Mouse (Mus musculus) stomach, postnatal 0 days (tissue): Measurements from ENCODE around the gene Pkm.

Source experiments
- CTCF ChIP-seq: IDR thresholded peaks from 2 replicates; pipeline ENCODE4 v1.5.1; 2016; ENCODE audit warnings: antibody characterized with exemption, low read depth, mild to moderate bottlenecking, moderate library complexity
- EP300 ChIP-seq: optimal IDR thresholded peaks from 2 replicates; pipeline ENCODE3; 2016; ENCODE audit warnings: antibody characterized with exemption

- TF ChIP-seq CTCF = no peak
- no peak for TF ChIP-seq EP300
These were observed 5.3 kb downstream of the Pkm start for GRCm38 (mm10) chr9:59661298-59661975.
